Comparison of ENCODE assay signal across 13 mouse cellular contexts in the genomic region with DNA sequence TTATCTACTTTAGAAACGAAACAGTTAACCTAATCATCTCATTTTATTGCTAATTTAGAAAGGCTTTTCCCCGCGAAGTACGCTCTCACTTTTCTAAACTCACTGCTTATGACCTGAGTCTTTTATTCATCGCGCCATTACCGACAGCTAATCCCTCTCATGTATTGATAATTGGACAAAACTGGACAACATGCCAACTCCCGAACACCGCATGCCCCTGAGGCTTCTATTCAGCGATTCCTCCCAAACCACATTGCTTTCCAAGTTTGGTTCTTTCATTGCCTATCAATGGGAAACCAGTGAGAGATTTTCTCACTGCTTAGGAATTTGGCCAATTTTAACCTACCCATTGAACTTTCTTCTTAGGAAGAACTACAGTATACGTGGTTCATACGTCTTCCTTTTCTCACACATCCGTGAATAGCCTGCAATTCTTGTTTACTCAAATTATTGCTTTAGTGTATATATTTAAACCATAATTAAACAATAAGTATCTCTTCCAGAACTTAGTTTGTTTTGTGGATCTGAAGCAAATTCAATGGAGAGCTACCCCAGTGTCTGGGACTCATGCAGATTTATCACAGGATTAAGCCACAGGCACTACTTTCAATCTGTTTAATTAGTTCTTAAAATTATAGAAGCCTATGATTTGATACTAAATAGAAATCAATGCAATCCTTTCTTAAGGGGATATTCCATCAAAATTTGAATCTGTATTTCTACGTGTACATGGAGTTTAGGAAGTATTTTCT.
A peak's percentile ranks its signal among the peaks of the same experiment; 100 is the strongest.
DNase-seq lines count a peak whose midpoint lies in the region; ATAC-seq and TF ChIP-seq lines count a peak whose summit lies in the region.
"Had no signal": no experiment of that assay in that cellular context is flagged by ENCODE, and none has a peak within 500 bp of the region (broad histone marks: within the 10 kb centered on the region; RNA-seq: fewer than 3 reads in every experiment).

No protein-coding gene starts in this region.

- intact Hi-C loops in heart, adult 2 months (cut with DNase I), result no loop called here

- no peaks in the 10 kb centered on the region for H3K9me3 ChIP-seq in hindbrain, embryonic 11.5 days (ENCODE audit: control insufficient read depth, low read length)
- no peaks in the 10 kb centered on the region for H3K9me3 ChIP-seq in hindbrain, embryonic 12.5 days (replicated peaks)
- no peaks in the 10 kb centered on the region for H3K9me3 ChIP-seq in forebrain, embryonic 16.5 days (ENCODE audit: control insufficient read depth, low read length)
- H3K9me3 ChIP-seq in midbrain, embryonic 14.5 days (ENCODE audit: control insufficient read depth, low read length), result no peaks in the 10 kb centered on the region
- H3K9me3 ChIP-seq: embryonic facial prominence, embryonic 12.5 days; liver, embryonic 15.5 days had no signal

- no peak for TF ChIP-seq CTCF in brain, embryonic 14.5 days (IDR thresholded peaks at IDR 0.05; ENCODE audit: borderline replicate concordance, extremely low read depth, insufficient read depth, insufficient read length)
- no peak for TF ChIP-seq CTCF in heart, adult 2 months (IDR thresholded peaks at IDR 0.05)

- no peaks in the 10 kb centered on the region for H3K27me3 ChIP-seq in hindbrain, embryonic 11.5 days (ENCODE audit: control insufficient read depth, insufficient read depth, low read length)
- H3K27me3 ChIP-seq in hindbrain, embryonic 12.5 days, result no peaks in the 10 kb centered on the region
- H3K27me3 ChIP-seq in forebrain, embryonic 16.5 days (replicated peaks; ENCODE audit: control insufficient read depth, insufficient read depth, low read length), result no peaks in the 10 kb centered on the region
- no peaks in the 10 kb centered on the region for H3K27me3 ChIP-seq in midbrain, embryonic 14.5 days (ENCODE audit: control insufficient read depth, insufficient read depth, low read length)
- no peaks in the 10 kb centered on the region for H3K27me3 ChIP-seq in heart, adult 2 months (ENCODE audit: control insufficient read depth, insufficient read depth, low read length)
- H3K27me3 ChIP-seq: embryonic facial prominence, embryonic 12.5 days; liver, embryonic 15.5 days had no signal

- ATAC-seq in hindbrain, embryonic 11.5 days (ENCODE audit: low FRiP score), result no peak
- no peak for ATAC-seq in hindbrain, embryonic 12.5 days (ENCODE audit: low FRiP score)
- peak; percentile 74 for ATAC-seq in forebrain, embryonic 16.5 days
- ATAC-seq in midbrain, embryonic 14.5 days (ENCODE audit: low FRiP score, low TSS enrichment), result no peak; the same call in 1 of the 2 replicates

- H3K79me2 ChIP-seq in heart, adult 2 months (replicated peaks; ENCODE audit: control insufficient read depth, insufficient read depth, low read length), result no peaks in the 10 kb centered on the region

- no peak overlapping the region for H3K27ac ChIP-seq in hindbrain, embryonic 11.5 days (ENCODE audit: low read depth, low read length)
- no peak overlapping the region for H3K27ac ChIP-seq in hindbrain, embryonic 12.5 days
- peak overlapping the region; percentile 58 for H3K27ac ChIP-seq in forebrain, embryonic 16.5 days (ENCODE audit: low read length)
- H3K27ac ChIP-seq in midbrain, embryonic 14.5 days (replicated peaks; ENCODE audit: low read depth, low read length), result no peak overlapping the region
- no peak overlapping the region for H3K27ac ChIP-seq in heart, adult 2 months
- H3K27ac ChIP-seq: embryonic facial prominence, embryonic 12.5 days; liver, embryonic 15.5 days had no signal

- 78% methylated on average over 14 of the region's 14 CpGs for WGBS in hindbrain, embryonic 11.5 days
- WGBS in hindbrain, embryonic 12.5 days, result 69% methylated on average over 14 of the region's 14 CpGs
- 3% methylated on average over 14 of the region's 14 CpGs for WGBS in forebrain, embryonic 16.5 days
- WGBS in midbrain, embryonic 14.5 days, result 48% methylated on average over 14 of the region's 14 CpGs
- WGBS in heart, adult 2 months, result 85% methylated on average over 14 of the region's 14 CpGs

- no peaks in the 10 kb centered on the region for H3K4me1 ChIP-seq in hindbrain, embryonic 11.5 days (replicated peaks; ENCODE audit: control insufficient read depth, insufficient read depth, low read length)
- H3K4me1 ChIP-seq in hindbrain, embryonic 12.5 days, result peaks cover 4% of the 10 kb centered on the region; the same call in 1 of the 2 replicates
- peaks cover 13% of the 10 kb centered on the region for H3K4me1 ChIP-seq in forebrain, embryonic 16.5 days (replicated peaks; ENCODE audit: control insufficient read depth, insufficient read depth, low read length)
- peaks cover 3% of the 10 kb centered on the region; the same call in 1 of the 2 replicates for H3K4me1 ChIP-seq in midbrain, embryonic 14.5 days (ENCODE audit: control insufficient read depth, insufficient read depth, low read length)
- no peaks in the 10 kb centered on the region for H3K4me1 ChIP-seq in heart, adult 2 months (ENCODE audit: control insufficient read depth, insufficient read depth, low read length)
- H3K4me1 ChIP-seq: embryonic facial prominence, embryonic 12.5 days; liver, embryonic 15.5 days had no signal

- H3K4me2 ChIP-seq in hindbrain, embryonic 11.5 days (replicated peaks; ENCODE audit: low read depth, low read length), result no peak overlapping the region
- H3K4me2 ChIP-seq in hindbrain, embryonic 12.5 days (replicated peaks), result no peak overlapping the region
- H3K4me2 ChIP-seq in forebrain, embryonic 16.5 days (ENCODE audit: low read length), result peak overlapping the region; percentile 49
- H3K4me2 ChIP-seq in midbrain, embryonic 14.5 days (ENCODE audit: low read length), result peak overlapping the region; percentile 19
- H3K4me2 ChIP-seq: embryonic facial prominence, embryonic 12.5 days; liver, embryonic 15.5 days had no signal

- no peaks in the 10 kb centered on the region for H3K36me3 ChIP-seq in hindbrain, embryonic 11.5 days (ENCODE audit: control insufficient read depth, insufficient read depth, low read length)
- H3K36me3 ChIP-seq in hindbrain, embryonic 12.5 days, result no peaks in the 10 kb centered on the region
- H3K36me3 ChIP-seq in forebrain, embryonic 16.5 days (ENCODE audit: control insufficient read depth, insufficient read depth), result no peaks in the 10 kb centered on the region
- no peaks in the 10 kb centered on the region for H3K36me3 ChIP-seq in midbrain, embryonic 14.5 days (ENCODE audit: control insufficient read depth, insufficient read depth, low read length)
- H3K36me3 ChIP-seq in heart, adult 2 months (ENCODE audit: control insufficient read depth, insufficient read depth, low read length), result no peaks in the 10 kb centered on the region
- H3K36me3 ChIP-seq: embryonic facial prominence, embryonic 12.5 days; liver, embryonic 15.5 days had no signal

- no peak overlapping the region for H3K4me3 ChIP-seq in hindbrain, embryonic 11.5 days (ENCODE audit: low read depth, low read length)
- no peak overlapping the region for H3K4me3 ChIP-seq in hindbrain, embryonic 12.5 days
- H3K4me3 ChIP-seq in forebrain, embryonic 16.5 days (replicated peaks; ENCODE audit: low read length), result peak overlapping the region; percentile 29
- H3K4me3 ChIP-seq in midbrain, embryonic 14.5 days (replicated peaks; ENCODE audit: low read depth, low read length), result no peak overlapping the region
- H3K4me3 ChIP-seq in heart, adult 2 months, result no peak overlapping the region
- H3K4me3 ChIP-seq: embryonic facial prominence, embryonic 12.5 days; liver, embryonic 15.5 days had no signal

- no peak overlapping the region for H3K9ac ChIP-seq in hindbrain, embryonic 11.5 days (ENCODE audit: low read depth, low read length)
- no peak overlapping the region for H3K9ac ChIP-seq in hindbrain, embryonic 12.5 days
- H3K9ac ChIP-seq in forebrain, embryonic 16.5 days (replicated peaks; ENCODE audit: low read depth, low read length), result 0 out of 2 replicates have a peak overlapping the region, but pooled peaks have one; percentile 3
- H3K9ac ChIP-seq in midbrain, embryonic 14.5 days (replicated peaks; ENCODE audit: low read length), result no peak overlapping the region
- no peak overlapping the region for H3K9ac ChIP-seq in heart, adult 2 months (ENCODE audit: low read depth, low read length)
- H3K9ac ChIP-seq: embryonic facial prominence, embryonic 12.5 days; liver, embryonic 15.5 days had no signal

- TF ChIP-seq EP300 in heart, adult 2 months (IDR thresholded peaks at IDR 0.05; ENCODE audit: insufficient read depth, low read depth, low read length), result no peak

- peak; percentile 13 for DNase-seq in hindbrain, embryonic 11.5 days (ENCODE audit: low spot score)
- DNase-seq in brain, embryonic 14.5 days (ENCODE audit: low read depth), result peak; percentile 97
- peak; percentile 70 for DNase-seq in midbrain, embryonic 14.5 days
- DNase-seq in gastrocnemius, postnatal 25 days, result no peak
- DNase-seq in kidney, adult 11 months, result no peak
- no peak for DNase-seq in heart, adult 2 months
- DNase-seq: adrenal gland, postnatal 25 days; kidney, adult 18-20 months; thymus, postnatal 14 days had no signal

- TF ChIP-seq POLR2A in brain, embryonic 14.5 days (IDR thresholded peaks at IDR 0.05; ENCODE audit: borderline replicate concordance, extremely low read depth, insufficient read depth, insufficient read length, poor library complexity, severe bottlenecking), result no peak
- no peak for TF ChIP-seq POLR2A in heart, adult 2 months (IDR thresholded peaks at IDR 0.05; ENCODE audit: insufficient read depth, low read depth, low read length)

Comparison
In these comparisons a context has a peak if more than half of its experiments do, and no peak if none do; other contexts are left out.
1. DNase-seq: peak in hindbrain, embryonic 11.5 days (single experiment), brain, embryonic 14.5 days (single experiment) and midbrain, embryonic 14.5 days (single experiment); none in gastrocnemius, postnatal 25 days (single experiment), kidney, adult 11 months (single experiment) and heart, adult 2 months (0 of 2).
2. H3K4me2 ChIP-seq: peak in forebrain, embryonic 16.5 days (single experiment) and midbrain, embryonic 14.5 days (single experiment); none in hindbrain, embryonic 11.5 days (single experiment) and hindbrain, embryonic 12.5 days (single experiment).